Mouse (Mus musculus) thymus, postnatal 25 days (tissue): ENCODE measurements around the gene Arfip2.

ENCODE experiments used
- DNase-seq: peaks from one replicate; pipeline ENCODE4 v3.0.0; 2022

The Arfip2 gene

DNA sequence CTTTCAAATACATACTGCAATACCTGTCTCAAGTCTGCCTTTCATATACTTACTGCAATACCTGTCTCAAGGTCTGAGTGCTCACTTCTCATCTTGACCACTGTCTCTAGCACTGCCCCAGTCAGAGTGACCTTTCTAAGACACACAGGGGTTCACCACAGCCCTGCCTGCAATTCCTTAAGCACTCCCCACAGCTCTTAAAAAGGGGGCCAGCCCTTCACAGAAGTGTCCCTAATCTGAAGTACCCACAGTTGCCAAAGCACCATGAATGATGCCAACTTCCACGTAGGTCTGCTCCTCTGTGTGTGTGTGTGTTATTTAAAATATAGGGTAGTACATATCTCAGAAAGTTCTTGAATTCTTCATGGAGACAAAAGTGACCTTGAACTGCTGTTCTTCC is 28.4 kb downstream of the Arfip2 start:
- DNase-seq, result no peak

DNA sequence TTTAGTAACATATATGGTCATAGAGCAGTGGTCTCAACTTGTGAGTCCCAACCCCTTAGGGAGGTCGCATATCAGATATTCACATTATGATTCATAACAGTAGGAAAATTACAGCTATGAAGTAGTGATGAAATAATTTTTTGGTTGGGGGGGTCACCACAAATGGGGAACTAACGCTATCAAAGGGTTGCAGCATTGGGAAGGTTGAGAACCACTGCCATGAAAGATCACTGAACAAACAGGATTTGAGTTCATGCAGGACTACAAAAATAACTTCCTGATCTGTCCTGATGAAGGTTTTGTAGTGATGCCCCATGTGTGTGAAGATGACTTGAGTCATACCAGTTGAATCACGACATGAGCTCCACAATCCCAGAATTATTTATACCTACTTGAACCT is 31.7 kb downstream of the Arfip2 start:
- no peak for DNase-seq

DNA sequence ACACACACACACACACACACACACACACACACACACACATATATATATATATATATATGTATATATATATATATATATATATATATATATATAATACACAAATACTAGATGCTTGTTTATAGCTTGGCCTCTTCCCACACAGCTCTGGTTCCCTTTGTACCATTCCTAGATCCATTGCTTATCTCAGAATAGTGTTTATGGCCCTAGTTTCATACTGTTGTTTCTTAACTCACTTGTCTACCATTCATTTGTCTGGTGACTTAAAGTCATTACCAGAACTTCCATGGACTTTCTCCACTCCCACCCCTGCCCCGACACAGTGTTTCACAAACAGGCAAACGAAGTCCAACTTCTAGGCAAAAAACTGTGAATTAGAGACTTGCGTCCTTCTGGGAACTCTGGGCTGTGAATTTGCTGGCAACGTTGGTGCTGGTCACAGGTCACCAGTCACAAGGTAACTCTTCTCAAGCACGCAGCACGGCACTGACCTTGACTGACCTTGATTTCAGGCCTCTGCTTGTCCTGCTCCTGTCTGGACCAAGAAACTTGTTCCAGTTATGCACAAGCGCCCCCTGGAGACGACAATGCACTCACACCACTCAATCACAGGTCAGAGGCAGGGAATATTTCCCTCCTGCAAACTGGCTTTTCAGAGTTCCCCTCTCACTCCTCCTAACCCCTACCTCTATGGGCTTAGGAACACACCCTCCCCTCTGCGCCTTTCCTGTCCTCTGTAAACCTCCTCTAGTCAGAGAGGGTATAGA is 37.2 kb downstream of the Arfip2 start:
- peak; percentile 43 for DNase-seq

DNA sequence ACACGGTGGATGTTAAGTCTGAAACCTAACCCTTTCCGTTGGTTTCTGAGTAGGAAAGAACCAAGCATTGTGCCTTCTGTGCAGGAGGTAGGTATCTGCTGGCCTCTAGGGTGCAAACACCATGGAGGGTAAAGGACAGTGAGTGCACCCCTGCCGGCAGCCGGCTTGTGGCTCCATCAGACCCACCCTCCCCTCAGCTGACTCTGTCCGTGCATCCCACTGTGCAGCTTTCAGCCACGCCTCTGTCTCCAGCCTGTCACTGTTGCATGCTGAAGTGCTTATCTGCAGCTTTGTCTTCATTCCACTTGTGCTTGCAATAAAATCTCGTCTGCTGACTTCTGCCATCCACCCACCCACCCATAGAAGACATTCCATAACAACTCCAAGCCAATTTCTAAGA is 50.1 kb downstream of the Arfip2 start:
- DNase-seq, result no peak

DNA sequence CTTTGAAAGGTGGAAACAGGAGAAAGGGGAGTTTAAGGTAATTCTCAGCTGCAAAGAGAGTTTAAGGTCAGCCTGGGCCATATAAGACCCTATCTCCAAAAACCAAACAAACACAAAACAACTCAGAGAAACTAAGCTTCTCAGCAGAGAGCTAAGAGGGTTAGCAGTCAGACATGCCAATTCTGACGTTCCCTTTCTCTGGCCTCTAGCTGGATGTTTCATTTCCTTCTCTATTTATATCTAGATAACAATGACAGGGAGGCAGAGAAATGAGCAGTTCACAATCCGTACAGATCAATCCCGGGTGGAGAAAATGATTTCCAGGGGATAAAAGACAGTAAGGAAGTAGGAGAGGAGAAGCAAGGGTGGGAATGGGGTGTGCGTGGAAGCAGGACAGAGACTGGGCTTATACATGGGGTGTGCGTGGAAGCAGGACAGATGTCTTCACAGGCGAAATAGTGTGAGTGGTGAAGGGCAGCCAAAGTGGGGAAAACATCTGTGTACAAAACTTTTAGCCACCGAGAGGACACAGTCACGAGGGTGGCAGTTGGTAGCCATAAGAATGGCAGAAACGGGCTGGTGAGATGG is 51.8 kb downstream of the Arfip2 start:
- DNase-seq, result no peak
